Mouse (Mus musculus): ENCODE data around the gene Ppp1r12a. TPM values are rescaled to one million over a fixed set of nuclear protein-coding genes. Genes with fewer than 3 reads are reported as not detected.
A peak's percentile ranks its signal among the peaks of the same experiment; 100 is the strongest.

Ppp1r12a gene
- total and polyA plus RNA-seq, 3 experiments = 15.1 to 168 (median 166) TPM

DNA sequence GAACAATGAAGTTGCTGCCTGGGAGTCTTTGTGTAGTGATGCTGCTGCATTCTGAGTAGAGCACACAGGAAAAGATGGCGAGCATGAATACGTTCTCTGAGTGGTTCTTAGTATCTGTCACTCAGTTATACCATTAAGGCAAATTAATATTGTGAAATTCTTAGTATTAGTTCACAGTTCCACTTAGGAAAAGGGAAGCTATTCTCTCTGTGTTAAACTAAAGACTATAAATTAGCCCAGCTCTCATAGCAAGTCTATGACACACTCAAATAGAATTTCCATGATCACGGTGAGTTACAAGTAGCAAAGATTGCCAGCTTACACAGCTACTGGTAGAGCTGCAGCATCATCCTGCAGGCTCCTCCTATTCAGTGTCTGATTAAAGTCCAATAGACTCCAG, 23.3 kb downstream of the Ppp1r12a start:
- no peaks in the 10 kb centered on the region for H3K9me3 ChIP-seq (replicated peaks)
- no peak for DNase-seq (ENCODE audit: low spot score)
- TF ChIP-seq GATA2 (IDR thresholded peaks at IDR 0.05; ENCODE audit: borderline replicate concordance, low read depth, low read length) (no peak), CTCF (IDR thresholded peaks at IDR 0.05; ENCODE audit: low read depth, low read length) (no peak), POLR2AphosphoS5 (IDR thresholded peaks at IDR 0.05; ENCODE audit: insufficient replicate concordance, low read depth, low read length) (no peak), GATA1 (IDR thresholded peaks at IDR 0.05; ENCODE audit: borderline replicate concordance, low read length) (no peak)
- peaks cover 18% of the 10 kb centered on the region for H3K36me3 ChIP-seq (replicated peaks)
- no peak overlapping the region for H3K4me3 ChIP-seq (ENCODE audit: low read depth, low read length)
- no peak for ATAC-seq (ENCODE audit: extremely low read depth, insufficient number of reproducible peaks, low FRiP score, poor library complexity, severe bottlenecking)
- no peaks in the 10 kb centered on the region for H3K27me3 ChIP-seq (ENCODE audit: insufficient read depth, low read length)
- H3K4me1 ChIP-seq (ENCODE audit: insufficient read depth, low read depth, low read length) = peaks cover 26% of the 10 kb centered on the region

DNA sequence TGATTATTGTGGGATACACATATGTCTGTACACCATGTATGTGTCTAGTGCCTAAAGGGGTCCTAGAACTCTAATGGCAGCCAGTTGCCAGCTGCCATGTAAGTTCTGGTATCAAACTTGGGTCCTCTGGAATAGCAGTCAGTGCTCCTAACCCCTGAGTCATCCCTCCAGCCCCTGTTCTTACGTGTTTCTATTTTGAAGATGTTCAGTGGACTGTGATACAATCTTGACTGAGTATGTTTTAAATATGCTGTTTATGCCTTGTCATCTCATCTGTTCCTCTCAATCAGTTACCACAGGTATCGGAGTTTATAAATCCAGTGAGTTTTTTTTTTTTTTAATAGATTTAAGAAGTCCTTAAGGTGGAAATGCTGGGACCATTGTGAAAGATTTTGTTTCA, 27.3 kb downstream of the Ppp1r12a start:
- Histone ChIP-seq H3K36me3 (replicated peaks) (peaks cover 8% of the 10 kb centered on the region), H3K4me3 (ENCODE audit: low read depth, low read length) (no peak overlapping the region), H3K4me1 (ENCODE audit: insufficient read depth, low read depth, low read length) (peaks cover 21% of the 10 kb centered on the region), H3K27me3 (ENCODE audit: insufficient read depth, low read length) (no peaks in the 10 kb centered on the region), H3K9me3 (replicated peaks) (no peaks in the 10 kb centered on the region)
- no peak for DNase-seq (ENCODE audit: low spot score)
- TF ChIP-seq GATA2 (IDR thresholded peaks at IDR 0.05; ENCODE audit: borderline replicate concordance, low read depth, low read length) (no peak), TAL1 (conservative IDR thresholded peaks at IDR 0.05; ENCODE audit: low read depth, low read length) (no peak), GATA1 (IDR thresholded peaks at IDR 0.05; ENCODE audit: borderline replicate concordance, low read length) (no peak), POLR2AphosphoS5 (IDR thresholded peaks at IDR 0.05; ENCODE audit: insufficient replicate concordance, low read depth, low read length) (no peak), CTCF (IDR thresholded peaks at IDR 0.05; ENCODE audit: low read depth, low read length) (no peak)
- ATAC-seq (ENCODE audit: extremely low read depth, insufficient number of reproducible peaks, low FRiP score, poor library complexity, severe bottlenecking) = peak; percentile 56

DNA sequence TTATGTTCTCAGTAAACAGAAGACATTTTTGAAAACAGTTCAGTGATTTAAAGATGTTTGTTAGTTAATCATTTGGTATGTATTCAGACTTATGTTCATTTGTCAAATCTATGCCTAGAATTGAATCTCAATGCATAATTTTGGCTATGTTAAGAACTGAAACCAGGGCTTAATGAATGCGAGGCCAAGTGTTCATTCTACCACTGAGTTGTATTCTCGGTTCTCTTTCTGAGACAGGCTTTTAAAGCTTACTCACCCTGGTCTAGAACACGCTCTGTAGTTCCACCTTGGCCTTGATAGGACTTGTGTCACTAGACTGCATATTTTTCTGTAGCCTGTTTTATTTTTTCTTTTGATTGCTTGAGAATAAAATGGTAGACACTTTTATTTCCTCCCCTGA, 28.0 kb downstream of the Ppp1r12a start:
- ATAC-seq (ENCODE audit: extremely low read depth, insufficient number of reproducible peaks, low FRiP score, poor library complexity, severe bottlenecking) = no peak
- Histone ChIP-seq H3K4me1 (ENCODE audit: insufficient read depth, low read depth, low read length) (peaks cover 19% of the 10 kb centered on the region), H3K27me3 (ENCODE audit: insufficient read depth, low read length) (no peaks in the 10 kb centered on the region), H3K9me3 (replicated peaks) (no peaks in the 10 kb centered on the region), H3K36me3 (replicated peaks) (peaks cover 12% of the 10 kb centered on the region), H3K4me3 (ENCODE audit: low read depth, low read length) (no peak overlapping the region)
- DNase-seq (ENCODE audit: low spot score) = no peak
- no peak for TF ChIP-seq GATA2 (IDR thresholded peaks at IDR 0.05; ENCODE audit: borderline replicate concordance, low read depth, low read length)
- no peak for TF ChIP-seq POLR2AphosphoS5 (IDR thresholded peaks at IDR 0.05; ENCODE audit: insufficient replicate concordance, low read depth, low read length)
- TF ChIP-seq GATA1 (IDR thresholded peaks at IDR 0.05; ENCODE audit: borderline replicate concordance, low read length) = no peak
- TF ChIP-seq CTCF (IDR thresholded peaks at IDR 0.05; ENCODE audit: low read depth, low read length) = no peak
- TF ChIP-seq TAL1 (conservative IDR thresholded peaks at IDR 0.05; ENCODE audit: low read depth, low read length) = no peak

DNA sequence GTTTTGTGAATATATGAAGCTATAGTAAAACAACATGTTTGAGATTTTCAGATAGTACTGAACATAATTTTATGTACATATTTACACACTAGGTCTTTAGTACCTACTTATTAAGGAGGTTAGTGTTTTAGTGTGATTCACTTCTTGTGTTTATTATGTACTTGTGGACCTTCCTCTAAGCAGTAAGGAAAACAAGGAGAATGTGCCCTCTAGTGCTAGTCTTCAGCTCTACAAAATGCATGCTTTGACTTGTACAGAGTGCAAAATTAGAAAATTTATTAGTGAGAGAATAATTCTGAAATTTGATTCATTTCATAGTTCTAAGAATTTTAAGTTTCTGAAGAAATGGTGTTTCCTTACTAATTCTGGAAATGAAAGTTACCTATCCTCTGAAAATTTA, 28.6 kb downstream of the Ppp1r12a start:
- ATAC-seq (ENCODE audit: extremely low read depth, insufficient number of reproducible peaks, low FRiP score, poor library complexity, severe bottlenecking) = no peak
- Histone ChIP-seq H3K4me3 (ENCODE audit: low read depth, low read length) (no peak overlapping the region), H3K4me1 (ENCODE audit: insufficient read depth, low read depth, low read length) (peaks cover 17% of the 10 kb centered on the region)

DNA sequence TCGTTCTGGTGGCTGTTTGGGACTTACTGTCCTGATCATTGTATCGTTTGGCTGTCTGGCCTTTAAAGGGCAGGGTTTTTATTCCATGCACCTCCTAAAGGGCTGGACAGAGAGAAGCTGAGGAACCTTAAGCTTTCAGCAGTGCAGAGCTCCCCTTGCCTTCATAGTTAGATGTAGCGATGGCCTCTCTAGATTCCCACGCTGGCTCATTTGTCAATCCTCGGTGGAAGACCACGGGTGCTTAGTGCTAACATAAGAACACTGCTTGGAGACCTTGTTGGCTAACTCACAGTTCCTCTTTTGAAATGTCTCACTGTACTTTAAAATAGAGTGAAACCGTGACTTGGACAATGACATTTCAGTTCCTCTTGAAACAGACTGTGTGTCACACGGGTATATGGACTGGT, 29.4 kb downstream of the Ppp1r12a start:
- Histone ChIP-seq H3K9me3 (replicated peaks) (no peaks in the 10 kb centered on the region), H3K4me3 (ENCODE audit: low read depth, low read length) (no peak overlapping the region; the same call in 1 of the 2 replicates), H3K36me3 (replicated peaks) (peaks cover 11% of the 10 kb centered on the region), H3K27me3 (ENCODE audit: insufficient read depth, low read length) (no peaks in the 10 kb centered on the region), H3K4me1 (ENCODE audit: insufficient read depth, low read depth, low read length) (peaks cover 17% of the 10 kb centered on the region)
- no peak for TF ChIP-seq CTCF (IDR thresholded peaks at IDR 0.05; ENCODE audit: low read depth, low read length)
- no peak for TF ChIP-seq POLR2AphosphoS5 (IDR thresholded peaks at IDR 0.05; ENCODE audit: insufficient replicate concordance, low read depth, low read length)
- TF ChIP-seq GATA1 (IDR thresholded peaks at IDR 0.05; ENCODE audit: borderline replicate concordance, low read length) = no peak
- TF ChIP-seq GATA2 (IDR thresholded peaks at IDR 0.05; ENCODE audit: borderline replicate concordance, low read depth, low read length) = no peak
- TF ChIP-seq TAL1 (conservative IDR thresholded peaks at IDR 0.05; ENCODE audit: low read depth, low read length) = no peak
- DNase-seq (ENCODE audit: low spot score) (peak; percentile 36), ATAC-seq (ENCODE audit: extremely low read depth, insufficient number of reproducible peaks, low FRiP score, poor library complexity, severe bottlenecking) (peak; percentile 67)

More for the DNA sequence above, 28.6 kb downstream of the Ppp1r12a start:
- DNase-seq (ENCODE audit: low spot score) = no peak
- H3K9me3 ChIP-seq (replicated peaks) = no peaks in the 10 kb centered on the region
- no peaks in the 10 kb centered on the region for H3K27me3 ChIP-seq (ENCODE audit: insufficient read depth, low read length)
- H3K36me3 ChIP-seq (replicated peaks) = peaks cover 10% of the 10 kb centered on the region
- no peak for TF ChIP-seq CTCF (IDR thresholded peaks at IDR 0.05; ENCODE audit: low read depth, low read length)
- TF ChIP-seq POLR2AphosphoS5 (IDR thresholded peaks at IDR 0.05; ENCODE audit: insufficient replicate concordance, low read depth, low read length) = no peak
- TF ChIP-seq GATA2 (IDR thresholded peaks at IDR 0.05; ENCODE audit: borderline replicate concordance, low read depth, low read length) = no peak

DNA sequence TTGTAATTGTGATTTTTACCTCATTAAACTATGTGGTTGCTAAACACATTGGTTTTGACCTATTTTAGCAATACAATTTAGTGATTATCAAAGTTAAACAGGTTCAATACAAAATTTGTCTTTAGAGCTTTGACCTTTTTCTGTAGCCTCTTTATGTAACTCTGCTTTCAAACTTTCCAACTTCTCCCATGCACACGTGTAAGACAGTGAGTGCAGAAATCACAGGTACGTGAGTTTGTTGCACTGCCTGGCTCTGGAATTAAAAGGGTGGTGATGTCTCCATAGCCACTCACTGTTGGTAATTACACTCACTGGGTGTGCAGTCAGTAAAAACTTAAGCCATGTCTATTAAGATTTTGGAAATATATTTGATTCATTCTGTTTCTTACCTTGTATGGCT, 30.3 kb downstream of the Ppp1r12a start:
- Histone ChIP-seq H3K4me1 (ENCODE audit: insufficient read depth, low read depth, low read length) (peaks cover 17% of the 10 kb centered on the region), H3K4me3 (ENCODE audit: low read depth, low read length) (no peak overlapping the region), H3K9me3 (replicated peaks) (no peaks in the 10 kb centered on the region), H3K27me3 (ENCODE audit: insufficient read depth, low read length) (no peaks in the 10 kb centered on the region), H3K36me3 (replicated peaks) (peaks cover 13% of the 10 kb centered on the region)
- no peak for TF ChIP-seq GATA1 (IDR thresholded peaks at IDR 0.05; ENCODE audit: borderline replicate concordance, low read length)
- no peak for TF ChIP-seq GATA2 (IDR thresholded peaks at IDR 0.05; ENCODE audit: borderline replicate concordance, low read depth, low read length)
- no peak for TF ChIP-seq TAL1 (conservative IDR thresholded peaks at IDR 0.05; ENCODE audit: low read depth, low read length)
- no peak for TF ChIP-seq CTCF (IDR thresholded peaks at IDR 0.05; ENCODE audit: low read depth, low read length)
- TF ChIP-seq POLR2AphosphoS5 (IDR thresholded peaks at IDR 0.05; ENCODE audit: insufficient replicate concordance, low read depth, low read length) = no peak
- ATAC-seq (ENCODE audit: extremely low read depth, insufficient number of reproducible peaks, low FRiP score, poor library complexity, severe bottlenecking) = no peak
- no peak for DNase-seq (ENCODE audit: low spot score)

All from G1E (cell line).